Mouse (Mus musculus) E14TG2a.4 (cell line): ENCODE results near the gene Tmbim6.

Source experiments
- H3K27me3 ChIP-seq: 2 replicates; pipeline ENCODE4 v1.6.1; 2014; ENCODE audit warnings: low read length, control low read depth; ENCODE audit not compliant: insufficient read depth
- H3K36me3 ChIP-seq: 2 replicates; pipeline ENCODE4 v1.6.1; 2014; ENCODE audit warnings: low read length, control low read depth; ENCODE audit not compliant: insufficient read depth
- H3K4me1 ChIP-seq: replicated peaks from 2 replicates; pipeline ENCODE4 v1.6.1; 2014; ENCODE audit warnings: low read depth, low read length, control low read depth
- H3K4me3 ChIP-seq: replicated peaks from 2 replicates; pipeline ENCODE4 v1.5.1; 2014; ENCODE audit warnings: mild to moderate bottlenecking, low read length
- H3K9me3 ChIP-seq: 2 replicates; pipeline ENCODE4 v1.6.1; 2014; ENCODE audit warnings: low read length, control low read depth
- CTCF ChIP-seq: conservative IDR thresholded peaks from 2 replicates; pipeline ENCODE4 v1.5.1; 2014; ENCODE audit warnings: low read length
- NANOG ChIP-seq: IDR thresholded peaks from 2 replicates; pipeline ENCODE4 v1.6.1; 2014; ENCODE audit warnings: borderline replicate concordance, low read length, mixed read lengths
- POU5F1 ChIP-seq: IDR thresholded peaks from 2 replicates; pipeline ENCODE4 v1.6.1; 2014; ENCODE audit warnings: low read length, borderline replicate concordance

Gene Tmbim6

GRCm38 (mm10) chr15:99403159-99403889 is 10.6 kb downstream of the Tmbim6 start:
- no peaks in the 10 kb centered on the region for H3K9me3 ChIP-seq
- no peaks in the 10 kb centered on the region for H3K27me3 ChIP-seq
- no peak overlapping the region for H3K4me3 ChIP-seq
- H3K4me1 ChIP-seq: peaks cover 71% of the 10 kb centered on the region
- TF ChIP-seq NANOG (no peak), POU5F1 (no peak), CTCF (no peak)
- H3K36me3 ChIP-seq: peaks cover 91% of the 10 kb centered on the region

- Histone ChIP-seq H3K4me1 (peaks cover 70% of the 10 kb centered on the region), H3K27me3 (no peaks in the 10 kb centered on the region), H3K4me3 (no peak overlapping the region), H3K36me3 (peaks cover 97% of the 10 kb centered on the region), H3K9me3 (no peaks in the 10 kb centered on the region)
- TF ChIP-seq CTCF: no peak
- no peak for TF ChIP-seq POU5F1
- TF ChIP-seq NANOG: no peak
Measured at GRCm38 (mm10) chr15:99405150-99405549, 12.5 kb downstream of the Tmbim6 start.

- Histone ChIP-seq H3K4me3 (peak overlapping the region; percentile 30), H3K4me1 (peaks cover 76% of the 10 kb centered on the region), H3K36me3 (peaks cover 84% of the 10 kb centered on the region), H3K9me3 (no peaks in the 10 kb centered on the region), H3K27me3 (no peaks in the 10 kb centered on the region)
- no peak for TF ChIP-seq NANOG
- TF ChIP-seq CTCF: no peak
- TF ChIP-seq POU5F1: no peak
Measured at GRCm38 (mm10) chr15:99406986-99407570, 14.4 kb downstream of the Tmbim6 start.

GRCm38 (mm10) chr15:99408845-99409244 is 16.2 kb downstream of the Tmbim6 start:
- no peaks in the 10 kb centered on the region for H3K9me3 ChIP-seq
- H3K27me3 ChIP-seq: no peaks in the 10 kb centered on the region
- TF ChIP-seq CTCF: no peak
- no peak for TF ChIP-seq POU5F1
- no peak for TF ChIP-seq NANOG
- H3K4me3 ChIP-seq: peak overlapping the region; percentile 29
- peaks cover 67% of the 10 kb centered on the region for H3K36me3 ChIP-seq
- peaks cover 85% of the 10 kb centered on the region for H3K4me1 ChIP-seq

GRCm38 (mm10) chr15:99411747-99412146 is 19.1 kb downstream of the Tmbim6 start:
- TF ChIP-seq CTCF (peak; percentile 25; the same call in 1 of the 2 replicates), NANOG (no peak), POU5F1 (no peak)
- H3K4me3 ChIP-seq: peak overlapping the region; percentile 14; the same call in 1 of the 2 replicates
- H3K36me3 ChIP-seq: peaks cover 38% of the 10 kb centered on the region
- H3K9me3 ChIP-seq: no peaks in the 10 kb centered on the region
- no peaks in the 10 kb centered on the region for H3K27me3 ChIP-seq
- peaks cover 68% of the 10 kb centered on the region for H3K4me1 ChIP-seq

GRCm38 (mm10) chr15:99415793-99416192 is 23.1 kb downstream of the Tmbim6 start:
- Histone ChIP-seq H3K27me3 (no peaks in the 10 kb centered on the region), H3K4me3 (no peak overlapping the region), H3K4me1 (peaks cover 62% of the 10 kb centered on the region), H3K9me3 (no peaks in the 10 kb centered on the region), H3K36me3 (no peaks in the 10 kb centered on the region)
- no peak for TF ChIP-seq POU5F1
- TF ChIP-seq NANOG: no peak
- TF ChIP-seq CTCF: peak; percentile 87

- TF ChIP-seq NANOG: no peak
- TF ChIP-seq POU5F1: no peak
- peak; percentile 98 for TF ChIP-seq CTCF
- Histone ChIP-seq H3K4me3 (no peak overlapping the region), H3K27me3 (no peaks in the 10 kb centered on the region), H3K9me3 (no peaks in the 10 kb centered on the region), H3K36me3 (no peaks in the 10 kb centered on the region), H3K4me1 (peaks cover 60% of the 10 kb centered on the region)
Measured at GRCm38 (mm10) chr15:99416348-99416882, 23.7 kb downstream of the Tmbim6 start.

- TF ChIP-seq POU5F1 (no peak), NANOG (no peak), CTCF (no peak)
- Histone ChIP-seq H3K4me1 (peaks cover 60% of the 10 kb centered on the region), H3K27me3 (no peaks in the 10 kb centered on the region)
Measured at GRCm38 (mm10) chr15:99416957-99417356, 24.3 kb downstream of the Tmbim6 start.

More at GRCm38 (mm10) chr15:99416957-99417356, 24.3 kb downstream of the Tmbim6 start:
- Histone ChIP-seq H3K36me3 (no peaks in the 10 kb centered on the region), H3K9me3 (no peaks in the 10 kb centered on the region), H3K4me3 (no peak overlapping the region)
